Mouse (Mus musculus) retina, embryonic 14.5 days (tissue): ENCODE data around the gene Il16.
"Not testable (repeated sequence)": the region's sequence is repeated elsewhere in the genome, so short reads cannot be mapped to it uniquely, and the experiment has no call there.

Source experiments
- DNase-seq: peaks from one replicate; pipeline ENCODE4 v3.0.0-alpha.2; 2015; ENCODE audit warnings: low spot score

Il16 gene

GRCm38 (mm10) chr7:83735108-83735781 lies 10.3 kb downstream of the Il16 start:
- no peak for DNase-seq

GRCm38 (mm10) chr7:83734671-83735082 lies 10.8 kb downstream of the Il16 start:
- no peak for DNase-seq

GRCm38 (mm10) chr7:83734246-83734645 lies 11.3 kb downstream of the Il16 start:
- no peak for DNase-seq

- no peak for DNase-seq
These were observed 12.7 kb downstream of the Il16 start for GRCm38 (mm10) chr7:83732781-83733180.

GRCm38 (mm10) chr7:83731961-83732666 lies 13.4 kb downstream of the Il16 start:
- DNase-seq, result no peak

GRCm38 (mm10) chr7:83731297-83731696 lies 14.2 kb downstream of the Il16 start:
- no peak for DNase-seq

- DNase-seq, result no peak
These were observed 18.4 kb downstream of the Il16 start for GRCm38 (mm10) chr7:83726936-83727632.

- DNase-seq, result no peak
These were observed 19.7 kb downstream of the Il16 start for GRCm38 (mm10) chr7:83725801-83726200.

- DNase-seq, result no peak
These were observed 21.0 kb downstream of the Il16 start for GRCm38 (mm10) chr7:83724541-83724940.

GRCm38 (mm10) chr7:83723954-83724353 lies 21.6 kb downstream of the Il16 start:
- DNase-seq, result no peak

- DNase-seq, result no peak
These were observed 22.3 kb downstream of the Il16 start for GRCm38 (mm10) chr7:83723221-83723620.

- no peak for DNase-seq
These were observed 23.0 kb downstream of the Il16 start for GRCm38 (mm10) chr7:83722485-83722884.

- DNase-seq, result no peak
These were observed 25.3 kb downstream of the Il16 start for GRCm38 (mm10) chr7:83720231-83720630.

- no peak for DNase-seq
These were observed 28.4 kb downstream of the Il16 start for GRCm38 (mm10) chr7:83717021-83717725.

- no peak for DNase-seq
These were observed 31.9 kb downstream of the Il16 start for GRCm38 (mm10) chr7:83713639-83714038.

GRCm38 (mm10) chr7:83711676-83712259 lies 33.8 kb downstream of the Il16 start:
- not testable (repeated sequence) for DNase-seq

GRCm38 (mm10) chr7:83703046-83703775 lies 42.3 kb downstream of the Il16 start:
- DNase-seq, result no peak

- DNase-seq, result no peak
These were observed 46.3 kb downstream of the Il16 start for GRCm38 (mm10) chr7:83699066-83699745.

GRCm38 (mm10) chr7:83695449-83696212 lies 49.9 kb downstream of the Il16 start:
- DNase-seq, result peak; percentile 72
